Mouse (Mus musculus) olfactory bulb, adult 2 months (tissue): ENCODE measurements at regions not wholly inside any gene's neighbourhood (a gene's known extent, or its start where the extent isn't known, plus 50 kb on each side); places are given as distances from the start of the nearest gene placed in this dataset.

Source experiments
- CTCF ChIP-seq: fragments of 200-500 bp; IDR thresholded peaks from 2 replicates; pipeline ENCODE4 v1.5.1; 2012; ENCODE audit warnings: low read depth, mild to moderate bottlenecking, low read length, moderate library complexity; ENCODE audit not compliant: insufficient read depth
- POLR2A ChIP-seq: fragments of 200-500 bp; IDR thresholded peaks from 2 replicates; pipeline ENCODE4 v1.6.1; 2012; ENCODE audit warnings: mild to moderate bottlenecking, low read depth, low read length, moderate library complexity; ENCODE audit not compliant: insufficient read depth

GRCm38 (mm10) chr15:17181358-17182022, 452.9 kb downstream of the Cdh9 start:
- TF ChIP-seq CTCF (no peak), POLR2A (no peak)
